Mouse (Mus musculus) lung, adult 2 months (tissue): ENCODE results near the gene Sgce. TPM values are rescaled to one million over a fixed set of nuclear protein-coding genes. Genes with fewer than 3 reads are reported as not detected.
"Not testable (repeated sequence)": the region's sequence is repeated elsewhere in the genome, so short reads cannot be mapped to it uniquely, and the experiment has no call there.

Experiments
- DNase-seq: peaks from one replicate; pipeline ENCODE4 v3.0.0; 2022
- H3K4me1 ChIP-seq: fragments of 200-500 bp; 2 replicates; pipeline ENCODE4 v1.6.1; 2011; ENCODE audit warnings: low read length; ENCODE audit not compliant: control insufficient read depth, insufficient read depth
- H3K4me3 ChIP-seq: fragments of 200-500 bp; replicated peaks from 2 replicates; pipeline ENCODE3; 2011; ENCODE audit warnings: low read depth, mild to moderate bottlenecking, control low read depth, low read length; ENCODE audit errors: extremely low read depth
- CTCF ChIP-seq: fragments of 200-500 bp; IDR thresholded peaks from 2 replicates; pipeline ENCODE4 v1.5.1; 2011; ENCODE audit warnings: mild to moderate bottlenecking, low read length, control low read depth; ENCODE audit not compliant: insufficient read depth
- POLR2A ChIP-seq: fragments of 200-500 bp; IDR thresholded peaks from 2 replicates; pipeline ENCODE4 v1.6.1; 2011; ENCODE audit warnings: low read depth, mild to moderate bottlenecking, control low read depth, low read length, borderline replicate concordance; ENCODE audit errors: extremely low read depth
- WGBS: fragments of 180-500 bp; shearing (Covaris S2); methylation state at CpG from one replicate; pipeline ENCODE4 v1.1.7; 2018; 5-methylcytosine and 5-hydroxymethylcytosine counted together
- polyA plus RNA-seq: library from polyadenylated mRNA; depleted of rRNA; stranded (reverse); fragments of >200 nt; gene quantifications from 2 replicates; pipeline ENCODE4 v1.2.3, GENCODE M21; 2012; rRNA removed

Sgce gene
- 22.8 and 33.4 TPM in 2 replicates for polyA plus RNA-seq

- 54% methylated on average over 38 of the region's 38 CpGs for WGBS
- peak; percentile 63 for DNase-seq
- peak within 1 kb of the TSS; percentile 76 for H3K4me3 ChIP-seq
- TF ChIP-seq POLR2A (peak; percentile 64; the same call in 1 of the 2 replicates), CTCF (0 out of 2 replicates have a peak, but pooled peaks have one; percentile 33)
- peaks cover 5% of the 10 kb centered on the region; the same call in 1 of the 2 replicates for H3K4me1 ChIP-seq
Observed at GRCm38 (mm10) chr6:4746696-4747439, at the start of gene Sgce, which contains the start of gene Peg10. TSS of gene Sgce (minus strand) at chr6:4747207. TSS of gene Peg10 (plus strand) at chr6:4747306.

GRCm38 (mm10) chr6:4796281-4796680 is 49.3 kb upstream of the Sgce start:
- WGBS = 81% methylated on average over 1 of the region's 1 CpGs
- Histone ChIP-seq H3K4me1 (no peaks in the 10 kb centered on the region), H3K4me3 (no peak overlapping the region)
- no peak for DNase-seq
- no peak for TF ChIP-seq CTCF

GRCm38 (mm10) chr6:4762252-4762651 is 15.2 kb upstream of the Sgce start:
- TF ChIP-seq POLR2A = no peak
- TF ChIP-seq CTCF = no peak
- Histone ChIP-seq H3K4me3 (no peak overlapping the region), H3K4me1 (no peaks in the 10 kb centered on the region)
- no peak for DNase-seq
- 53% methylated on average over 2 of the region's 2 CpGs for WGBS

GRCm38 (mm10) chr6:4761415-4762142 is 14.6 kb upstream of the Sgce start:
- whole genome bisulfite sequencing = 29% methylated on average over 3 of the region's 3 CpGs
- not testable (repeated sequence) for H3K4me3 ChIP-seq, DNase-seq, H3K4me1 ChIP-seq

DNA sequence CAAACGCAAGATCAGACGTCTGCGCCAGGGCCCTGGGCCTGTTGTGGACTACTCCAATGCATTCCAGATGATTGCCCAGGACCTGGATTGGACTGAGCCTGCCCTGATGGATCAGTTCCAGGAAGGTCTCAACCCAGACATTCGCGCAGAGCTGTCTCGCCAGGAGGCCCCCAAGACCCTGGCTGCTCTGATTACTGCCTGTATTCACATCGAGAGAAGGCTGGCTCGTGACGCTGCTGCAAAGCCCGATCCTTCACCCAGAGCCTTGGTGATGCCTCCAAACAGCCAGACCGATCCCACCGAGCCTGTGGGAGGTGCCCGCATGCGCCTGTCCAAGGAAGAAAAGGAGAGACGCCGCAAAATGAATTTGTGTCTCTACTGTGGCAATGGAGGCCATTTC is 7.9 kb upstream of the Sgce start:
- DNase-seq = no peak
- H3K4me1 ChIP-seq = no peaks in the 10 kb centered on the region
- TF ChIP-seq POLR2A (no peak), CTCF (no peak)
- H3K4me3 ChIP-seq = no peak overlapping the region
- WGBS = 96% methylated on average over 16 of the region's 16 CpGs

DNA sequence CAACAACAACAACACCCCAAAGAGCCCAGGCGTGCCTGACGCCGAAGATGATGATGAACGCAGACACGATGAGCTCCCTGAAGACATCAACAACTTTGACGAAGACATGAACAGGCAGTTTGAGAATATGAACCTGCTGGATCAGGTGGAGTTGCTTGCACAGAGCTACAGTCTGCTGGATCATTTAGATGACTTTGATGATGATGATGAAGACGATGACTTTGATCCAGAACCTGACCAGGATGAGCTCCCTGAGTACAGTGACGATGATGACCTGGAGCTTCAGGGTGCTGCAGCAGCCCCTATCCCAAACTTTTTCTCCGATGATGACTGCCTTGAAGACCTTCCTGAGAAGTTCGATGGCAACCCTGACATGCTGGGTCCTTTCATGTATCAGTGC is 7.3 kb upstream of the Sgce start:
- 93% methylated on average over 10 of the region's 10 CpGs for WGBS
- DNase-seq = no peak
- no peaks in the 10 kb centered on the region for H3K4me1 ChIP-seq
- TF ChIP-seq CTCF (no peak), POLR2A (no peak)
- H3K4me3 ChIP-seq = no peak overlapping the region

DNA sequence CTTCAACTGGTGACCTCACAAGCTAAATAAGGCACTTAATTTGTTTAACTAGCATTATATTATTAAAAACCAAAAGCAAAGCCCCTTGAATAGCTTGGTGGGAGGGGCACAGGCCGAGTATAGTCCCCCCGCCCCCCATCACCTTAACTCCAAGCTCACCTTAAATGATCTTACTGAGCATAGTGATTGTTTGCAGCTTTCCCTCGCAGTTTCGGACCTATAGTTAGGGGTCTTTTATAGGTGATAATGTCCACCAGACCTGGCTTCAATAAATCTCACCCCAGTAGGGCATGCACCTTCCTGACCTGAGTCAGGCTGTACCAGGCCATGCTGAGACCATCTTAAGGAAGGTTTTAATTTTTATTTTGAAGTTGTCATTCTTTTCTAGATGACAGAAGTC is 4.3 kb upstream of the Sgce start:
- TF ChIP-seq CTCF = no peak
- no peak for TF ChIP-seq POLR2A
- H3K4me3 ChIP-seq = no peak overlapping the region
- WGBS = 88% methylated on average over 4 of the region's 4 CpGs
- H3K4me1 ChIP-seq = peaks cover 5% of the 10 kb centered on the region; the same call in 1 of the 2 replicates
- DNase-seq = no peak

GRCm38 (mm10) chr6:4749091-4749490 is 2.1 kb upstream of the Sgce start:
- peak; percentile 93 for DNase-seq
- no peak for TF ChIP-seq POLR2A
- no peak for TF ChIP-seq CTCF
- Histone ChIP-seq H3K4me3 (peak overlapping the region; percentile 26), H3K4me1 (peaks cover 5% of the 10 kb centered on the region; the same call in 1 of the 2 replicates)
- 56% methylated on average over 22 of the region's 22 CpGs for WGBS

GRCm38 (mm10) chr6:4748506-4748961 is 1.5 kb upstream of the Sgce start:
- H3K4me1 ChIP-seq = peaks cover 5% of the 10 kb centered on the region; the same call in 1 of the 2 replicates
- DNase-seq = peak; percentile 25
- no peak for TF ChIP-seq CTCF
- no peak for TF ChIP-seq POLR2A
- 49% methylated on average over 15 of the region's 15 CpGs for WGBS
- H3K4me3 ChIP-seq = peak overlapping the region; percentile 48

- whole genome bisulfite sequencing = 59% methylated on average over 71 of the region's 71 CpGs
- Histone ChIP-seq H3K4me3 (peak overlapping the region; percentile 48), H3K4me1 (peaks cover 5% of the 10 kb centered on the region; the same call in 1 of the 2 replicates)
- no peak for TF ChIP-seq POLR2A
- DNase-seq = peak; percentile 43
Observed at GRCm38 (mm10) chr6:4747677-4748505, 884 bp upstream of the Sgce start.
